Mouse (Mus musculus) left cerebral cortex, postnatal 4 days (tissue): ENCODE results near the gene Zfhx3. TPM values are rescaled to one million over a fixed set of nuclear protein-coding genes. Genes with fewer than 3 reads are reported as not detected.
A peak's percentile ranks its signal among the peaks of the same experiment; 100 is the strongest.

Experiments used
- DNase-seq: peaks from one replicate; pipeline ENCODE4 v3.0.0-alpha.2; 2022
- intact Hi-C: fragments of 180-260 bp; cut with DNase I; formaldehyde crosslinking; loops from one replicate; pipeline ENCODE4 v1.15.1; 2025
- total RNA-seq, 2 experiments: library from RNA; stranded (reverse); gene quantifications; 2 replicates each; pipeline ENCODE4 v1.2.3; 2021

The Zfhx3 gene
- total RNA-seq, 2 experiments from 2014 or later = 5.0 to 5.7 TPM

DNA sequence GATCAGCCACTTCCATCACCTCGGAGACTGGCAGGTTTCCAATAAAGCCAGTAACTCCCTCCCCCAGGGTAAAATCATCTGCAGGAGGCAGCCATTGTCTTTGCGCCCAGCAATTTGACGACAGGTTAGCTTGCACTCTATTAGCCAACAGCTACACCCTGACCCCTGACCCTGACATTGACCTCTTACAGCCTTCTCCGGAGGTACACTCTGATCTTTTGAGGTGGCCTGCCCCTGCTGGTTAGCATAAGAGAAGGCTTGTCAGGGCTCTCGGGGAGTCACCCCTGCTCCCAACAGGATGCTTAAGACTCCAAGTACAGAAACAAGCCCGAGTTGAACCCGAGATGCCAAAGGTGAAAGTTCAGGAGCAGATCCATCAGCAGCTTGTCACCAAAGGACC is 678.9 kb downstream of the Zfhx3 start:
- DNase-seq = no peak
- intact Hi-C loops = no loop called here

DNA sequence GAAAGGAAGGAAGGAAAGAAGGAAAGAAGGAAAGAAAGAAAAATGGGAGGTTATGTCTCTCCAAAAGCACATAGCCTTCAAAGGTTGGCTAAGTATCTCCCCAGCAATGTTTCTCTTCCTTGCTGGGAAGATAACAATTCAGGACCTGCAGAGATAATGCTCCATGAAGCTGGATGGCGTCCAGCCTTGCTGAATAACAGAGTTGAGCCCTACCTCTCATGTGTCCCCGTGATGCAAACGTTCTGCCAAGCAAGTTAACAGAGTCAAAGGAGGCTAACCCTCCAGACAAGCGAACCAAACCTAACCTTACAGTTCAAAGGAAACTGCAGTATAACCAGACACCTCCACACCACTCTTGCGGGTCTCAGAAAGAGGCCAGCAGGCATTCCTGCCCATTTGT is 681.2 kb downstream of the Zfhx3 start:
- no peak for DNase-seq
- intact Hi-C loops = no loop called here

DNA sequence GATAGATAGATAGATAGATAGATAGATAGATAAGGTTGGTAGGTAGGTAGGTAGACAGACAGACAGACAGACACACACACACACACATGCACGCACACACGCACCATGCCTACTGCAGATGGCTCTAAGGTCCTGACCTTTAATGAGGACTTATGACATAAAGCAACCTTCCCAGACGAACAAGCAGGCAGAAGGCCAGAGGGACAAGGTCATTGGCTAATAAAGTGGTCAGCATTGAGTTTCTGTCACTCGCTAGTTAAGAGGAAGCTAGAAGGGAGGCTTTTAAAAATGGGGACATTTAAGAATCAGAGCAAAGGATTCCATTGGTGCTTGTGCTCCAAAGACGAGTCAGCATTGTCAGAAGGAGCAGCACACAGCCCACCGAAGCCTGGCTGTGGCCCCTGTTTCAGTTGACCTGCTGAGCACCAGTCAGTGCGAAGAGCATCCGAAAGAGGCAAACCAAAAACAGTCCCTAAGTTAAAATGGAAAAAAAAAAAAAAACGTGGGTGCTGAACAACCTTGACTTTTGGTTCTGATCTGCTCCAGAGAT is 683.2 kb downstream of the Zfhx3 start:
- DNase-seq = no peak
- intact Hi-C loops = no loop called here

DNA sequence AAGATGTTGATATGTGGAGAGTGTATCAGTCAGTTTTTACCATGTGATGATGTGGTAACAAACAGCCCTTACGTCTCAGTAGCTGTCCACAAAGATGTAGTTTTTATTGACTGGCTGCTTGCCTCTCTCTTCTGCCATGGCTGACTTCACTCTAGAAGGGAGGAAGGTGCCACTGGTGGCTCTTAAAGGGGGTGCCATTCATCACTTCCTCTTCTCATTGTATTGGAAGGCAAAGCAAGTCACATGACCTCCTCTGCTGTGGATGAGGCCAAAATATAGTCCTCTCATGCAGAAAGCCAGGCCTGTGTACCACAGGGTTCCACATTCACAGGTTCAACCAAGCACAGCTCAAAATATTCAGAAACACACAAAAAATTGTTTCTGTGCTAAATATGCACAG is 688.6 kb downstream of the Zfhx3 start:
- intact Hi-C loops = no loop called here
- no peak for DNase-seq

DNA sequence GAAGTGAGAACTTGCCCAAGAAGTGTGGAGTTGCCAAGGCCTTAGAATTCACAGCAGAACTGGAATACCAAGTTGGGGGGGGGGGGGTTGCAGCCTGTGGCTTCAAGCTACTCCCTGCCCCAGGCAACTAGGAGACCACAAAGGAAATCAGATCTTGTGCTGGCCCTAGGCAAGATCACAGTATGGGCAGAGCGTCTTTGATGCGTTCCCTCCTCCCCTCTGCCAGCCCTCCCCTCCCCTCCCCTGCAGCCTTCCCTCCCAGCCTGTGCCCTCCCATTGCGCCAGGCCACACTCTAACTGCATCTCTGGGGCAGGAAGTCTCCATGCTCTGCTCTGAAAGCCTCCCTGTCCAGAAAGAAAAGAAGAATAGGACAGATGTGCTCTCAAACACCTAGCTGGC is 691.8 kb downstream of the Zfhx3 start:
- no peak for DNase-seq
- intact Hi-C loops = no loop called here

DNA sequence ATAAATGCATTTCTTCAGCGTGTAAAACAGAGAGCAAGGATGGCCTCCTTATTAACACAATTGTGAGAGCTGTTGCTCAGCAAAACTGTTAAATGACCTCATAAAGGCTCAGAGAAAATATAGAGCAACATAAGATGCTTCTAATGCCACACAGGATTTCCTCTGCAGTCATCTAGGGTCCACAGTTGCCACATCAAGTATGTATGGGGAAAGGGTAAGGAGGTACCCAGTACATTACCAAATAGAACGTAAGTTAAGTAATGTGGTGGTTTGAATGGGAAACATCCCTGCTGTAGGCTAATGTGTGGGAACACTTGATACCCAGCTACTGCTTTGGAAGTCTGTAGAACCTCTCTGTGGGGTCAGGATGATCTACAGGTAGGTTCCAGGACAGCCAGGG is 695.4 kb downstream of the Zfhx3 start:
- no peak for DNase-seq
- intact Hi-C loops = no loop called here

DNA sequence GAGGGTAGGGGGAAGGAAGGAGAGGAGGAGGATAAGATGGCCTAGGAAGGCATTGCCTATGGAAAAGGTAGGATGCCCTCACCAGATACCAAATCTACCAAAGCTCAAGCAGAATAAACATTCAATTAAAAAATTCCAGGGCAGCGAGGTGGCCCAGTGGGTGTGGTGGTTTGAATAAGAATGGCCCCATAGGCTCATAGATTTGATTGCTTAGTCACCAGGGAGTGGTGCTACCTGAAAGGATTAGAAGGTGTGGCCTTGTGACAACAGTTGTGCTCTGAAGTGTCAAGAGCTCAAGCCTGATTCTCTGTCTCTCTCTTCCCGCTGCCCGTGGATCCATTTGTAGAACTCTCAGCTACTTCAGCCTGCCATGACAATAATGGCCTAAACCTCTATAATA is 703.2 kb downstream of the Zfhx3 start:
- intact Hi-C loops = no loop called here
- DNase-seq = no peak

DNA sequence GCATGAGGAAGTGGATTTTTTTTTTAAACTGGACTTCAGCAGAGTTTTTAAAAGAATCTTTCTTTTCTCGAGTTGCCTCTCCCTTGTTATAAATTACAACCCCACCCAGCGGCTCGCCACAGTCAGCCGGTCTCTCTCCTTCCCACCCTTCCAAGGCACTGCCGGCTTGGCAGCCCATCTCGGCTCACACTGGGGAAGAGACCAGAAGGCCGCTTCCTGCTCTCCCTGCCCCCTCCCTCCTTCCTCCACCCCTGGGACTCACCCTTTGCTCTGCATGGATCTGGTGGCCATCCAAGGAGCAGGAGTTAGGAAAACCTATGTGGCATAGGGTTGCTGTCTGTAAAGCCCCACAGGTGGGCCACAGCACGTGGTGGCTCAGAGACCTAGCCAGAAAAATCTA is 705.1 kb downstream of the Zfhx3 start:
- intact Hi-C loops = no loop called here
- DNase-seq = peak; percentile 41

DNA sequence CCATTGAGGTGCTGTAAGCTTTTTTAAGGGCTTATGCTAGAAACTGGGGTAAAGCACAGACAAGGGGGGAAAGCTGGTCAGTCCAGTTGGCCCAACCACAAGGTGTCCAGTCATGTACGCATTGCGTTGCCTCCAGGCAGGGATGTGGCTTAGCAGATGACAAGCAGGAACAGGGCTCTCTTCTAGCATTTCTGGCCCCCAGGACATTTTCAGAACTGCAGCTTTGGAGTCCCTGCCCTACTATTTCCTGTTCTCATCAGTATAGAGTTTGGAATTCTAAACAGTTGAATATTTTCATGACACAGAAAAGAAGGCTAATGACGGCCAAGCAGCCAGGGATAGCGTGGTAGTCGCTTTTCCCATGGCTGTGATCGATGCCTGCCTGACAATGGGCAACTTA is 706.5 kb downstream of the Zfhx3 start:
- intact Hi-C loops = no loop called here
- no peak for DNase-seq

DNA sequence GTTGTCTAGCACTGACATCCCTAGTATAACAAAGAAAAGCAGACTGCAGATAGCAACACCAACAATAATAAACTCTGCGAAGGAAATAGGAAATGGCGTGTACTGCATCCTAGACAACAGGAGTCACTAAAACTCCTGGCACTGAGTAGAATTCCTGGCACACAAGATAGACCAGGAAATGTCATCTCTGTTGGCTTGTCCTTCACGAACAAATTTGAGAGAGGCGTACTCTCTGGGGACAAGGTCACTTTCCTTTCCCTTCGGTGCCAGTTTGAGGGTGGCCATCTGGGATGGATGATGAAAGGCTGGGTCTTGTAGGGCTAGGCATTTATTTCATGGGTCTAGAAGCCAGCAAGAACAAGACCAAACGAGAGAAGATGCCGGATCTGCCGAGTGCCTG is 708.4 kb downstream of the Zfhx3 start:
- no peak for DNase-seq
- intact Hi-C loops = no loop called here

DNA sequence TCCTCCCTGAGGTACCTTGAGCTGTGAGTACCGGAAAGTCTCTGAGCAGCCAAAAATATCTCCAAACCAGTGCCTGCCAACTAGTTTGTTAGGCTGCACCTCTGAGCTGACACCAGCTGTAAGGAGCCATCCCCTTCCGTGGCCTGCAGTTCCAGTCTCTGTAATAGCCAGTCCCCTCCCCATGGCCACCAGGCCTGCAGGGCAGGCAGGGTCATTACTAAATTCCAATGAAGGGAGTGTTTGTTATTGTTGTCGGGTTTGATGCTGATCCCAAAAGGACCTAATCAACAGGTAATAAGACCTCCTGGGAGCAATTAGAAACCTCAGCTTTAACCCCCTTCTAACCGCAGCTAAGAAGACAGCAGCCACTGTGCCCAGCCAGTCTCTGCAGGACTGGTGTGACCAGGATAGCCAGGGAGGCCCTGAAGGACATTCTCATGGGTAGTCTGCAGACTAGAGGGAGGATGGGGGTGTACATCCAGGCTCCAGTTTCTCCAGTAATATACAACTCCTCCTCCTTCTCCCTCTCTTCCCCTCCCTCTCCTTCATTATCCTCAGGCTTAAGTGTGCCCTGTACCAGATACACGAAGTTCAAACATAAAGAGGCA is 719.1 kb downstream of the Zfhx3 start:
- intact Hi-C loops = no loop called here
- DNase-seq = no peak

DNA sequence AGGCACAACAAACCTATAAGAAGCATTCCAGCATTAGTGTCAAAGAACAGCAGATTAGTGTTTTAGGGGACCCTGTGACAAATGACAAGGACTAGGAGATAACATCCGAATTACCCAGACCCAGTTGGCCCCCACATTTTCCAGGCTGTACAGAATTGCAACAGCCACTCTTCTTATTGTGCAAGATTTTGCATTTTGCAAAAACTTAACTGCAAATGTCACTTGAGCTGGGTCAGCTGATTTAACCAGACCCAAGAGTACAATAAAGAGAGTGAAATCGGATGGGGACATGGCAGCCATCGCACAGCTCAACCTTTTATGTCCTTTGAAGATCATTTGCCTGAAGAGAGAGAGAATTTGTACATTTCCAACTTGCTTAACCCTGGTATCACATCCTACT is 720.3 kb downstream of the Zfhx3 start:
- intact Hi-C loops = no loop called here

DNA sequence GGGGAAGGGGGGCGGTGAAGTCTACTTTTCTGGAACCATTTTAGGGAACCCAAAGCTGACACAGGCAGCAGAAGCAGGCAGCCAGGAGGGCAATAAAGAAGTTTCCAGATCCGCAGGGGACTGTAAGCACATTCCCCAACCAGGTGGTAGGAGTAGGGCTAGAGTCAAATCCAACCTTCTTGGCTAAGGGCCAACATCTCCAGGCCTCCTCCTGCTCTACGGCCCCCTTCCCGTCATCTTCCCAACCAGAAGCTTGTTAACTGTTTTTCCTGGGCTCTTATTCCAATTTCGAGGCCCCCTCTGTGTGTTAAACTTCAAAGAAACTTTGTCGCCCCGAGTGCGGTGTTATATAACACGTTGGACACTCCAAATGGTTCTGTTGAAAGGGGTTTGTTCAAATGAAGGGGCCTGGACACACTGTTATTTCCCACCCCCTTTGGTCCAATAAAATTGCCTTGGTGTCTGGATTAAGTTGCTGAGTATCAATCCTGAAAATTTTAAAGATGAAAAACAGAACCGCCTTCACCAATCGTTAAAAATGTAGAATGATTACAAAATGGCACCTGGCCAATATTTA is 729.6 kb downstream of the Zfhx3 start:
- intact Hi-C loops = no loop called here
- no peak for DNase-seq

More for the DNA sequence above, 720.3 kb downstream of the Zfhx3 start:
- DNase-seq = no peak

DNA sequence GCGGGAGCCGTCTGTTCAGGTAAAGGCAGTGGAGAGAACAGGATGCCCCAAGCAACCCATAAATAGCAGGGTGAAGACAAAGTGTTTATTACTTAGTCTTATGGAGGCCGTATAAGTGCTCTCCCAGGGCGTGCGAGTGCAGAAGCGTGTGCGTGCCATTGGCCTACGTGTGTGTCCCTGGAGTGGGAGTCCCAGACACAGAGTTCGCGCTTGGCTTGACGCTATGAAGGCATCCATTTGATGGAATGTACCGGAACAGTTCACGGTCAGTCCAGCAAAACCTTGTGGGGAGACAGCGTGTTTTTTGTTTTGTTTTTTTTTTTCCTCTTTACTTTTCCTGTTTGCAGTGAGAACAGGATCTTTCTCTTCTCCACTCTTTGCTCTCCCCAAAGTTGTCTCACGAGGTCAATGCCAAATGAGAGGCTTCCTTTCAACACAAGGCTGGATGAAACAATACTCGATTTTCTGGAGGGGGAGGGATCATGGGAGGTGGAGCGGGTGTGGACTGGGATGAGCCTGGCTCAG is 732.6 kb downstream of the Zfhx3 start:
- no peak for DNase-seq

DNA sequence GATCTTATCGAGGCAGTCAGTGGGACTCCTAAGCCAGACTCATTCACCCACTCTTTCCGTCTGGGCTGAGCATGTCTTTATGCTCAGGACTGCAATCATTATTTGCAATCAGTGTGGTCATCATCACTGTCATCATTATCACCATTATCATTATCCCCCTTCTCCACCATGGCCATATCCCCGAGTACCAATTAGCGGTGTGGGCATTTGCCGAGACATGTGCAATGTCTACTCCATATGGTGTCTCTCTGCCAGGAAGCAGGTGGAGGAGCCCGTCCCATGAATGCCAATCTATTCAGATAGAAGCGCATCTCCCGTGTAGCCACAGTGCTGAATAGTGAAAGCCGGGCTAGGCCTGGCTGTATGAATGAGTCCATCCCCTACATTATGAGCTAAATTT is 747.2 kb downstream of the Zfhx3 start:
- intact Hi-C loops = no loop called here

More for the DNA sequence above, 732.6 kb downstream of the Zfhx3 start:
- intact Hi-C loops = no loop called here

DNA sequence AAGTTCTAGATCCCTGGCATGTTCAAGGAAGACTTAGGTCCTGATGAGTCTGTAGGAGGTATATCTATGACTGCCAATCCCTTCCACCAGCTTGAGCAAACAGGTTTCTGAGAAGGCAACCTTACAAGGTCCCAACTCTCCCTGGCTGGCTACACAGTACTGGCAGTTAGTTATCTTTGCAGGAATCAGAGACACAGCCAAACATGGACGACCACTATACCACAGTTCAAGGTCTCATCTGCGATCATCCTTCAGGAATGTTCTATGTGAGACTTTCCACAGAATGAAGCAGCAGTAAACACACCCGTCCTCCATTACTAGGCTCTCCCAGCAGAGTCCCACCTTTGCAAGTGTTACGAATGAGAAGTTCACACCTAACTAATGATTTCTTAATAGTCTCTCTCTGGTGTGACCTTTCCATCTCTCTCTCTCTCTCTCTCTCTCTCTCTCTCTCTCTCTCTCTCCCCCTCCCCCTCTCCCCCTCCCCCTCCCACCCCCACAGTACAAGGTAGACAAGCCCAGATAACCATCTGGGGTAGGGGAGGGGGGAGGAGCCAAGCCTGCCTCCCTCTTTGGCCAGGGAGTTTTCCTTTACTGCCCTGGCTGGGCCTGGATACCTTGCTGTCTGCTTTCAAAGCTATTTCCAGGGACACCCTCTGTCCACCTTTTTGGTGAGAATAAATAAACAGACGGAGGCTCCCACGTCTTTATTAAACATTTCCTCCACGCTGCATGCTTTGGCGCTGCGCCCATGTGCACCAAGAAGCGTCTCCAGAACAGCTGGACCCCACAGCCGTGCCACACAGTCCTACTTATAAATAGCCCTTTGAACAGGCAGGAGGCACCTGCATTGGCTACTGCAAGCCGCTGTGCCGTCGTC is 748.4 kb downstream of the Zfhx3 start:
- intact Hi-C loops = no loop called here
- DNase-seq = peak; percentile 47

More for the DNA sequence above, 747.2 kb downstream of the Zfhx3 start:
- no peak for DNase-seq

DNA sequence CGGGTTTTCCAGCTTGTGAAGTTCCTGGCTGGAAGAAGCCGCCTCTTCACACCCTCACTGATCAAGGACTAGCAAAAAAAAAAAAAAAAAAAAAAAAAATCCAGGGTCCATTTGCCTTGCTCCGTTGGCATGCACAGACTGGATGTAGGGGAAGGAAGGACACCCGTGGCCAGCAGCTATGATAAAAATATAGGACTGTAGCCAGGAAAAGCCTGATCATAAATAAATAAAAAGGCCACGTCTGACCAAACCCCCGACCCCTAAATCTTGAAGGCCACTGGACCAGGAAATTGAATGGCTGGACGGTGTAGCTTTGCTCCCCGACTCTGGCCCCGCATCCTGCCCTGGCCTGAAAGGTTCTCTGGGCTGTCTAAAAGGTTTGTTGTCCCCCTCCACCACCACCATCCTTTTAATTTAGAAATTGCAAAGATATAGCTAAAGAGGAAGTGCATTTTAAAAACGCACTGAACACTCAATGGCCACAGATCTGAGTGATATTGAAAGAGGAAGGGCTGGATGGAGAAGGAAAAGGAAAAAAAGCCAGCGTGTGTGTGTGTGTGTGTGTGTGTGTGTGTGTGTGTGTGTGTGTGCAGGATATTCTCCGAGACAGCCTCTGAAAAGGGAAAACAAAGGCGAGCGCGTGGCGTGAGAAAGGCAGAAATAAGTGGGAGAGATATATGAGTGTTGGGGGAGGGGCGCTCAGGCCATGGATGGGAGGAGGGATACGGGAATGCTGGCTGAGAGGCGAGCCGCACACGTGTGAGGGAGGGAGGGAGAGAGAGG is 749.2 kb downstream of the Zfhx3 start:
- intact Hi-C loops = no loop called here
- DNase-seq = no peak

DNA sequence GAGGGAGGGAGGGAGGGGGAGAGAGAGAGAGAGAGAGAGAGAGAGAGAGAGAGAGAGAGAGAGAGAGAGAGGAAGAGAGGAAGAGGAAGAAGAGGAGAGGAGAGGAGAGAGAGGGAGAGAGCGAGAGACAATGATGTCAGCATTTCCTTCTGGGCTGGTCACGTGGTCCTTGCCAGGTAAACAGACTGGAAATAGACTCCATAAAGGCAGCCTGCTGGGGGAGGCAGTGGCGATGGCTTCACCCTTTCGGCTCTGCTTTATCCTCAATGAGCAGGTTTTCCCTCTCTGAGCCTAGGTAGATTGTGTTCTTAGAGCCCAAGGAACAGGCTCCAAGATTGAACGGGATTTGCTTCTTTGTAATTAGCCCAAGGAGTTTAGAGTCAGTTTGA is 749.8 kb downstream of the Zfhx3 start:
- no peak for DNase-seq
- intact Hi-C loops = no loop called here

DNA sequence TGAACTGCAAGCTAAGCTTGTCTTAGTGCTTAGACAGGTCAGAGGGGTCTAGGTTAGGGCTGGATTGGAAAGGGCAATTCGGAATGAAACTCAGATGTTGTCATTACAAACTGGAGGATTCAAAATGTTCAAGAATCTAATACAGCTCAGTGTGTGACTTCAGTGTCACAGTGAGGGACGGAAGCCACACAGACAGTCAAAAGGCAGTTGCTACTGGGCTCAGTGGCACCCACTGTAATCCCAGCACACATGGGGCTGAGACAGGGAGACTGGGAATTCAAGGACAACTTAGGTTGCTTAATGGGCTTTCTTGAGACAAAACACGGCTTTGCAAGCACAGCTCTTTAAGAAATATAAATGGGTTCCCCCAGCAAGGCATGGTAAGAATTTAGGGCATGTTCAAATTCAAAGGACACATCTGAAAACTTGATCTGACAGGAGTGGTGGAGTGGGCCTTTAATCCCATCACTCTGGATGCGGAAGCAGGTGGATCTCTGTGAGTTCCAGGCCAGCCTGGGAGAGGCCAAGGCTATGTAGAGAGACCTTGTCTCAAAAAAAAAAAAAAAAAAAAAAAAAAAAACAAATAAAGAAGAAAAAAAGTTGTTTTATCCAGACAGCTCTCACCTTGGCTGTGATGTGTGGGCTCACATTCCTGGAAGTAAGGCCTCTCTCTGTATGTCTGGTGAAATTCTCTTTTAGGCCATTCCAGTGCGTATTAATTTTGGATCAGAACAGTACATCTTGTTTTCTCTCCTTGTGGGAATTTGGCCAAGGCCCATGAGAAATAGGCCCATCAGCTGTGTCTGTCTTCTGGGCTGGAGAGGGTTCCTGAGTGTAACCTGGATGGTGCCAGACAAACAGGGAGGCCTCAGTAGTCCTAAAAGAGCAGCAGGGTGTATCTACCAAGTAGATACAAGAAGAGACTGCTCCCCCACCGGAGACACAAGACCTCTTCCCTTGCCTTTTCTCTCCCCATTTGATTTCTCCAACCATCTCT is 750.5 kb downstream of the Zfhx3 start:
- intact Hi-C loops = no loop called here
- DNase-seq = no peak

DNA sequence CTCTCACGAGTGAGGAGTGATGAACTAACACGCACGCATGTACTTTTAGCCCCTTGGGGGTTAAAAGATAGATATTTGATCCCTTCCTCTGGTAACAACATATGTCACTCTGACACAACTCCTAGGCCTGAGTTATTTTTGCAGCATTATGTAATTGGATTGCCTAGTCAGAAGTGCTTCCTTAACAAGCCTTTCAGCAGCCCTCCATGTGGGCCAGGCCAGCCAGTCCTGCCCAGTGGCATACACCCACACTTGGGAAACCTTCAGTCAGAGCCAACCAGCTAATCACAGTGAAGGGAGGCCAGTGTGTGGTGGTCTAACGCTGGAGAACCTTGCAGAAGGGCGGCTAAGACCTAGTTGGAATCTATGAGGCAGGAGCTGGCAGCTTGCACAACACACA is 751.4 kb downstream of the Zfhx3 start:
- no peak for DNase-seq
- intact Hi-C loops = no loop called here
